Mouse (Mus musculus) liver, adult 2 months (tissue): ENCODE measurements around the gene Syngr2.

Experiments used
- CTCF ChIP-seq: fragments of 200-500 bp; IDR thresholded peaks from 2 replicates; pipeline ENCODE4 v1.5.1; 2011; ENCODE audit warnings: low read depth, low read length, control low read depth
- POLR2A ChIP-seq: fragments of 200-500 bp; IDR thresholded peaks from 2 replicates; pipeline ENCODE4 v1.6.1; 2011; ENCODE audit warnings: low read length, control low read depth; ENCODE audit not compliant: insufficient read depth; ENCODE audit errors: extremely low read depth

GRCm38 (mm10) chr11:117823411-117823810 lies 13.9 kb downstream of the Syngr2 start:
- TF ChIP-seq POLR2A (no peak), CTCF (no peak)
